Mouse (Mus musculus): ENCODE results near the gene Ces2f. TPM values are rescaled to one million over a fixed set of nuclear protein-coding genes. Genes with fewer than 3 reads are reported as not detected.
"Not testable (repeated sequence)": the region's sequence is repeated elsewhere in the genome, so short reads cannot be mapped to it uniquely, and the experiment has no call there.

The Ces2f gene
- not detected in 2 replicates for polyA plus RNA-seq (2014; fragmentation: Nextera tagmentation; extraction: Ambion mirVana)

- Histone ChIP-seq H3K9ac (ENCODE audit: low read length) (no peak within 1 kb of the TSS), H3K36me3 (ENCODE audit: control insufficient read depth, insufficient read depth, low read length) (no peaks in the 10 kb centered on the region), H3K9me3 (ENCODE audit: control insufficient read depth, low read length) (no peaks in the 10 kb centered on the region), H3K27me3 (ENCODE audit: control insufficient read depth, insufficient read depth, low read length) (no peaks in the 10 kb centered on the region), H3K4me2 (ENCODE audit: low read depth, severe bottlenecking) (no peak within 1 kb of the TSS), H3K27ac (replicated peaks; ENCODE audit: low read depth, low read length) (no peak within 1 kb of the TSS), H3K4me3 (ENCODE audit: low read depth, low read length) (no peak within 1 kb of the TSS), H3K4me1 (ENCODE audit: control insufficient read depth, insufficient read depth, low read length) (no peaks in the 10 kb centered on the region)
- 72% methylated on average over 4 of the region's 4 CpGs for WGBS
- ATAC-seq (ENCODE audit: insufficient number of reproducible peaks, low FRiP score, low TSS enrichment, low read depth) (no peak), DNase-seq (ENCODE audit: low spot score) (no peak)
Observed at GRCm38 (mm10) chr8:104947056-104947455, at the start of gene Ces2f. TSS of gene Ces2f (plus strand) at chr8:104947356.

DNA sequence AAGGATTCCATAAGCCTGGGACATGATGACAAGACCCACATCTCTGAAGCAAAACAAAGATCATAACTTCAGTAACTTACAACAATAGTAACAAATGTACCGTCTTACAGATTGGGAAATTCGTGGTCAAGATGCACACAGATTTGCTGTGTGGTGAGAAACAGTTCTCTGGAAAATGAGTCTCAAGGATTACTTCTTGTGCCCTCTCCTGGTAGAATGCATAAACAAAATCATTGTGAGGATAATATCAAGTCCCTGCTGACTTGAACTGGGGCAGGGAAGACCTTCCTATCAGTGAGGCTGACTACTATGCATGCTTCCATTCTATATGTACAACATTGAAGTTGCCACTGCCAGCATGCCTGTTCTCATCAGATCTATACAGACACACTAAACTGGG is 45.4 kb upstream of the Ces2f start:
- Histone ChIP-seq H3K36me3 (ENCODE audit: control insufficient read depth, insufficient read depth, low read length) (no peaks in the 10 kb centered on the region), H3K4me1 (ENCODE audit: control insufficient read depth, insufficient read depth, low read length) (no peaks in the 10 kb centered on the region), H3K4me2 (ENCODE audit: low read depth, severe bottlenecking) (no peak overlapping the region), H3K9ac (ENCODE audit: low read length) (no peak overlapping the region), H3K4me3 (ENCODE audit: low read depth, low read length) (no peak overlapping the region), H3K27ac (replicated peaks; ENCODE audit: low read depth, low read length) (no peak overlapping the region), H3K9me3 (ENCODE audit: control insufficient read depth, low read length) (no peaks in the 10 kb centered on the region), H3K27me3 (ENCODE audit: control insufficient read depth, insufficient read depth, low read length) (no peaks in the 10 kb centered on the region)
- ATAC-seq (ENCODE audit: insufficient number of reproducible peaks, low FRiP score, low TSS enrichment, low read depth) (no peak), DNase-seq (ENCODE audit: low spot score) (no peak)
- 83% methylated on average over 2 of the region's 2 CpGs for WGBS

- Histone ChIP-seq H3K4me3 (ENCODE audit: low read depth, low read length) (no peak overlapping the region), H3K9ac (ENCODE audit: low read length) (no peak overlapping the region), H3K4me1 (ENCODE audit: control insufficient read depth, insufficient read depth, low read length) (no peaks in the 10 kb centered on the region), H3K27me3 (ENCODE audit: control insufficient read depth, insufficient read depth, low read length) (no peaks in the 10 kb centered on the region), H3K4me2 (ENCODE audit: low read depth, severe bottlenecking) (no peak overlapping the region), H3K36me3 (ENCODE audit: control insufficient read depth, insufficient read depth, low read length) (no peaks in the 10 kb centered on the region), H3K9me3 (ENCODE audit: control insufficient read depth, low read length) (no peaks in the 10 kb centered on the region), H3K27ac (replicated peaks; ENCODE audit: low read depth, low read length) (no peak overlapping the region)
- DNase-seq (ENCODE audit: low spot score) (no peak), ATAC-seq (ENCODE audit: insufficient number of reproducible peaks, low FRiP score, low TSS enrichment, low read depth) (no peak)
- WGBS, result 51% methylated on average over 1 of the region's 1 CpGs
Observed at GRCm38 (mm10) chr8:104907111-104907510, 40.0 kb upstream of the Ces2f start.

GRCm38 (mm10) chr8:104909021-104909420 is 38.1 kb upstream of the Ces2f start:
- not testable (repeated sequence) for H3K4me3 ChIP-seq (ENCODE audit: low read depth, low read length); H3K27me3 ChIP-seq (ENCODE audit: control insufficient read depth, insufficient read depth, low read length); H3K4me2 ChIP-seq (ENCODE audit: low read depth, severe bottlenecking); H3K9me3 ChIP-seq (ENCODE audit: control insufficient read depth, low read length); H3K4me1 ChIP-seq (ENCODE audit: control insufficient read depth, insufficient read depth, low read length); H3K36me3 ChIP-seq (ENCODE audit: control insufficient read depth, insufficient read depth, low read length); H3K9ac ChIP-seq (ENCODE audit: low read length); DNase-seq (ENCODE audit: low spot score); H3K27ac ChIP-seq (replicated peaks; ENCODE audit: low read depth, low read length); ATAC-seq (ENCODE audit: insufficient number of reproducible peaks, low FRiP score, low TSS enrichment, low read depth)
- WGBS, result 89% methylated on average over 1 of the region's 1 CpGs

- H3K4me1 ChIP-seq (ENCODE audit: control insufficient read depth, insufficient read depth, low read length); H3K4me3 ChIP-seq (ENCODE audit: low read depth, low read length); H3K4me2 ChIP-seq (ENCODE audit: low read depth, severe bottlenecking); ATAC-seq (ENCODE audit: insufficient number of reproducible peaks, low FRiP score, low TSS enrichment, low read depth); H3K36me3 ChIP-seq (ENCODE audit: control insufficient read depth, insufficient read depth, low read length); H3K27me3 ChIP-seq (ENCODE audit: control insufficient read depth, insufficient read depth, low read length); H3K27ac ChIP-seq (replicated peaks; ENCODE audit: low read depth, low read length); H3K9ac ChIP-seq (ENCODE audit: low read length); DNase-seq (ENCODE audit: low spot score); H3K9me3 ChIP-seq (ENCODE audit: control insufficient read depth, low read length): not testable (repeated sequence)
- WGBS, result 93% methylated on average over 10 of the region's 10 CpGs
Observed at GRCm38 (mm10) chr8:104909651-104910050, 37.5 kb upstream of the Ces2f start.

GRCm38 (mm10) chr8:104925972-104926596 is 21.1 kb upstream of the Ces2f start, which contains the start of gene Ces2e:
TSS of gene Ces2e (plus strand) at chr8:104926260.
- no peak within 1 kb of the TSS for H3K4me3 ChIP-seq (ENCODE audit: low read depth, low read length)
- DNase-seq (ENCODE audit: low spot score) (no peak), ATAC-seq (ENCODE audit: insufficient number of reproducible peaks, low FRiP score, low TSS enrichment, low read depth) (no peak)
- no peaks in the 10 kb centered on the region for H3K9me3 ChIP-seq (ENCODE audit: control insufficient read depth, low read length)
- WGBS, result 72% methylated on average over 5 of the region's 5 CpGs
- no peak within 1 kb of the TSS for H3K27ac ChIP-seq (replicated peaks; ENCODE audit: low read depth, low read length)
- H3K9ac ChIP-seq (ENCODE audit: low read length), result no peak within 1 kb of the TSS
- no peaks in the 10 kb centered on the region for H3K4me1 ChIP-seq (ENCODE audit: control insufficient read depth, insufficient read depth, low read length)
- H3K27me3 ChIP-seq (ENCODE audit: control insufficient read depth, insufficient read depth, low read length), result no peaks in the 10 kb centered on the region
- no peaks in the 10 kb centered on the region for H3K36me3 ChIP-seq (ENCODE audit: control insufficient read depth, insufficient read depth, low read length)
- no peak within 1 kb of the TSS for H3K4me2 ChIP-seq (ENCODE audit: low read depth, severe bottlenecking)

GRCm38 (mm10) chr8:104927301-104927700 is 19.9 kb upstream of the Ces2f start:
- no peak overlapping the region for H3K4me3 ChIP-seq (ENCODE audit: low read depth, low read length)
- no peaks in the 10 kb centered on the region for H3K27me3 ChIP-seq (ENCODE audit: control insufficient read depth, insufficient read depth, low read length)
- ATAC-seq (ENCODE audit: insufficient number of reproducible peaks, low FRiP score, low TSS enrichment, low read depth), result no peak
- no peaks in the 10 kb centered on the region for H3K36me3 ChIP-seq (ENCODE audit: control insufficient read depth, insufficient read depth, low read length)
- H3K4me1 ChIP-seq (ENCODE audit: control insufficient read depth, insufficient read depth, low read length), result no peaks in the 10 kb centered on the region
- H3K9me3 ChIP-seq (ENCODE audit: control insufficient read depth, low read length), result no peaks in the 10 kb centered on the region; the same call in 1 of the 2 replicates
- H3K27ac ChIP-seq (replicated peaks; ENCODE audit: low read depth, low read length), result no peak overlapping the region
- no peak for DNase-seq (ENCODE audit: low spot score)
- 90% methylated on average over 3 of the region's 3 CpGs for WGBS
- no peak overlapping the region for H3K9ac ChIP-seq (ENCODE audit: low read length)
- H3K4me2 ChIP-seq (ENCODE audit: low read depth, severe bottlenecking), result no peak overlapping the region

GRCm38 (mm10) chr8:104944665-104945064 is 2.5 kb upstream of the Ces2f start:
- H3K36me3 ChIP-seq (ENCODE audit: control insufficient read depth, insufficient read depth, low read length), result no peaks in the 10 kb centered on the region
- no peaks in the 10 kb centered on the region for H3K9me3 ChIP-seq (ENCODE audit: control insufficient read depth, low read length)
- no peak for ATAC-seq (ENCODE audit: insufficient number of reproducible peaks, low FRiP score, low TSS enrichment, low read depth)
- WGBS, result 85% methylated on average over 2 of the region's 2 CpGs
- no peaks in the 10 kb centered on the region for H3K27me3 ChIP-seq (ENCODE audit: control insufficient read depth, insufficient read depth, low read length)
- no peaks in the 10 kb centered on the region for H3K4me1 ChIP-seq (ENCODE audit: control insufficient read depth, insufficient read depth, low read length)
- no peak overlapping the region for H3K4me3 ChIP-seq (ENCODE audit: low read depth, low read length)
- H3K4me2 ChIP-seq (ENCODE audit: low read depth, severe bottlenecking), result no peak overlapping the region
- no peak for DNase-seq (ENCODE audit: low spot score)
- no peak overlapping the region for H3K27ac ChIP-seq (replicated peaks; ENCODE audit: low read depth, low read length)
- no peak overlapping the region for H3K9ac ChIP-seq (ENCODE audit: low read length)

DNA sequence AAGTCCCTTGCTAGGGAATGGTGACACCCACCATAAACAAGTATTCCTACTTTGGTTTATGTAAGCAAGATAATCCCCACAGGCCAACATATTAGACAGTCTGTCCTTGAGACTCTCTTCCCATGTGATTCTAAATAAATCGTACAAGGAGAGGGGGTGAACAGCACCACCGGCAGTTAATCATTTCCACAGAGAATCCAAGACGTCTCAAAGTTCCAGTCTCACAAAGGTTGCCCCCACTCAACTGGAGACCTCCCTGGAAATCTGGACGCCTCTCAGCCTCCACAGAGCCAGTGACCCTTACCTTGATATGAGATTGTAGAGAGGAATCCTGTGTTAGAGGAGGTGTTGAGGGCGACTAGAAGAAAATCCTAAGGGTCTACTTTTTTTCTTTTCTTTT is 1.9 kb downstream of the Ces2f start:
- no peak overlapping the region for H3K4me2 ChIP-seq (ENCODE audit: low read depth, severe bottlenecking)
- WGBS, result 88% methylated on average over 5 of the region's 5 CpGs
- no peaks in the 10 kb centered on the region for H3K4me1 ChIP-seq (ENCODE audit: control insufficient read depth, insufficient read depth, low read length)
- H3K36me3 ChIP-seq (ENCODE audit: control insufficient read depth, insufficient read depth, low read length), result no peaks in the 10 kb centered on the region
- H3K9me3 ChIP-seq (ENCODE audit: control insufficient read depth, low read length), result no peaks in the 10 kb centered on the region
- DNase-seq (ENCODE audit: low spot score) (no peak), ATAC-seq (ENCODE audit: insufficient number of reproducible peaks, low FRiP score, low TSS enrichment, low read depth) (no peak)
- no peaks in the 10 kb centered on the region for H3K27me3 ChIP-seq (ENCODE audit: control insufficient read depth, insufficient read depth, low read length)
- no peak overlapping the region for H3K4me3 ChIP-seq (ENCODE audit: low read depth, low read length)
- no peak overlapping the region for H3K27ac ChIP-seq (replicated peaks; ENCODE audit: low read depth, low read length)
- no peak overlapping the region for H3K9ac ChIP-seq (ENCODE audit: low read length)

All from limb, embryonic 11.5 days (tissue).